Mouse (Mus musculus) lung, adult 2 months (tissue): ENCODE data around the gene Nup210l.

Experiments
- CTCF ChIP-seq: fragments of 200-500 bp; IDR thresholded peaks from 2 replicates; pipeline ENCODE4 v1.5.1; 2011; ENCODE audit warnings: mild to moderate bottlenecking, low read length, control low read depth; ENCODE audit not compliant: insufficient read depth
- POLR2A ChIP-seq: fragments of 200-500 bp; IDR thresholded peaks from 2 replicates; pipeline ENCODE4 v1.6.1; 2011; ENCODE audit warnings: low read depth, mild to moderate bottlenecking, control low read depth, low read length, borderline replicate concordance; ENCODE audit errors: extremely low read depth

- TF ChIP-seq CTCF (no peak), POLR2A (no peak)
Measured at GRCm38 (mm10) chr3:90247630-90247959, 143.7 kb downstream of the Nup210l start.
